Mouse (Mus musculus) embryonic facial prominence, embryonic 14.5 days (tissue): ENCODE results near the gene Unk. TPM values are rescaled to one million over a fixed set of nuclear protein-coding genes. Genes with fewer than 3 reads are reported as not detected.
"Not testable (repeated sequence)": the region's sequence is repeated elsewhere in the genome, so short reads cannot be mapped to it uniquely, and the experiment has no call there.

ENCODE experiments used
- ATAC-seq: fragments of 200-750 bp; cut with Nextera tagmentation; 2 replicates; pipeline ENCODE4 v1.8.0; 2017; ENCODE audit warnings: low read depth, moderate number of reproducible peaks, moderate TSS enrichment
- DNase-seq: peaks from one replicate; pipeline ENCODE4 v3.0.0-alpha.2; 2015; ENCODE audit warnings: low spot score
- H3K27ac ChIP-seq: fragments of 300-500 bp; sonication (generic); replicated peaks from 2 replicates; pipeline ENCODE4 v1.5.1; 2014; ENCODE audit warnings: low read depth, mild to moderate bottlenecking, low read length, moderate library complexity
- H3K27me3 ChIP-seq: fragments of 300-500 bp; sonication (generic); replicated peaks from 2 replicates; pipeline ENCODE4 v1.6.1; 2014; ENCODE audit warnings: low read length; ENCODE audit not compliant: control insufficient read depth, insufficient read depth
- H3K36me3 ChIP-seq: fragments of 300-500 bp; sonication (generic); 2 replicates; pipeline ENCODE4 v1.6.1; 2014; ENCODE audit warnings: low read length, mixed read lengths; ENCODE audit not compliant: control insufficient read depth, insufficient read depth
- H3K4me1 ChIP-seq: fragments of 300-500 bp; sonication (generic); 2 replicates; pipeline ENCODE4 v1.6.1; 2014; ENCODE audit warnings: antibody characterized with exemption, low read length; ENCODE audit not compliant: control insufficient read depth, insufficient read depth
- H3K4me2 ChIP-seq: fragments of 300-500 bp; sonication (generic); 2 replicates; pipeline ENCODE4 v1.6.1; 2014; ENCODE audit warnings: low read depth, mild to moderate bottlenecking, low read length, moderate library complexity, mixed read lengths
- H3K4me3 ChIP-seq: fragments of 300-500 bp; sonication (generic); 2 replicates; pipeline ENCODE4 v1.5.1; 2014; ENCODE audit warnings: low read depth, mild to moderate bottlenecking, low read length
- H3K9ac ChIP-seq: fragments of 300-500 bp; sonication (generic); 2 replicates; pipeline ENCODE4 v1.6.1; 2014; ENCODE audit warnings: low read depth, mild to moderate bottlenecking, low read length, moderate library complexity, mixed read lengths
- H3K9me3 ChIP-seq: fragments of 300-500 bp; sonication (generic); 2 replicates; pipeline ENCODE4 v1.6.1; 2016; ENCODE audit warnings: low read length; ENCODE audit not compliant: control insufficient read depth
- WGBS: fragments of 180-500 bp; shearing (Covaris S2); extraction: QIAGEN DNeasy Blood & Tissue Kit; methylation state at CpG from one replicate; pipeline ENCODE4 v1.1.7; 2014; 5-methylcytosine and 5-hydroxymethylcytosine counted together
- polyA plus RNA-seq: library from polyadenylated mRNA; unstranded; fragments of >200 nt; fragmentation: Nextera tagmentation; extraction: Ambion mirVana; gene quantifications from 2 replicates; pipeline ENCODE4 v1.2.1, GENCODE M21; 2014

The Unk gene
- polyA plus RNA-seq, 1 experiment from 2014 or later = 25.1 TPM

- no peaks in the 10 kb centered on the region for H3K9me3 ChIP-seq
- H3K4me2 ChIP-seq = no peak overlapping the region
- no peak overlapping the region for H3K4me3 ChIP-seq
- ATAC-seq (no peak), DNase-seq (no peak)
- H3K27ac ChIP-seq = no peak overlapping the region
- H3K4me1 ChIP-seq = peaks cover 14% of the 10 kb centered on the region
- H3K36me3 ChIP-seq = peaks cover 8% of the 10 kb centered on the region
- 64% methylated on average over 8 of the region's 8 CpGs for WGBS
- no peaks in the 10 kb centered on the region for H3K27me3 ChIP-seq
- no peak overlapping the region for H3K9ac ChIP-seq
These were observed 15.3 kb upstream of the Unk start for GRCm38 (mm10) chr11:116014821-116015220.

GRCm38 (mm10) chr11:116018106-116018505 lies 12.0 kb upstream of the Unk start:
- ATAC-seq = no peak
- Histone ChIP-seq H3K27ac (no peak overlapping the region), H3K4me2 (no peak overlapping the region), H3K9ac (no peak overlapping the region), H3K4me1 (peaks cover 3% of the 10 kb centered on the region; the same call in 1 of the 2 replicates), H3K27me3 (no peaks in the 10 kb centered on the region), H3K9me3 (no peaks in the 10 kb centered on the region), H3K4me3 (no peak overlapping the region), H3K36me3 (peaks cover 22% of the 10 kb centered on the region)
- WGBS = 34% methylated on average over 6 of the region's 6 CpGs
- DNase-seq = peak; percentile 22

GRCm38 (mm10) chr11:116018867-116019266 lies 11.3 kb upstream of the Unk start:
- not testable (repeated sequence) for DNase-seq, H3K9me3 ChIP-seq, H3K9ac ChIP-seq, ATAC-seq, H3K27me3 ChIP-seq, H3K27ac ChIP-seq, H3K4me2 ChIP-seq, H3K4me3 ChIP-seq, H3K4me1 ChIP-seq
- H3K36me3 ChIP-seq = peaks cover 28% of the 10 kb centered on the region
- WGBS = 89% methylated on average over 4 of the region's 4 CpGs

GRCm38 (mm10) chr11:116019360-116019791 lies 10.7 kb upstream of the Unk start:
- H3K4me2 ChIP-seq = no peak overlapping the region

GRCm38 (mm10) chr11:116019976-116020411 lies 10.1 kb upstream of the Unk start:
- no peak overlapping the region; the same call in 1 of the 2 replicates for H3K27ac ChIP-seq
- H3K36me3 ChIP-seq = peaks cover 28% of the 10 kb centered on the region
- H3K4me3 ChIP-seq = no peak overlapping the region
- no peaks in the 10 kb centered on the region for H3K4me1 ChIP-seq
- no peak overlapping the region for H3K4me2 ChIP-seq
- ATAC-seq = no peak
- WGBS = 66% methylated on average over 2 of the region's 2 CpGs
- no peak overlapping the region for H3K9ac ChIP-seq
- DNase-seq = no peak
- no peaks in the 10 kb centered on the region for H3K27me3 ChIP-seq
- H3K9me3 ChIP-seq = no peaks in the 10 kb centered on the region

More at GRCm38 (mm10) chr11:116019360-116019791, 10.7 kb upstream of the Unk start:
- Histone ChIP-seq H3K9ac (no peak overlapping the region), H3K27ac (no peak overlapping the region), H3K4me3 (no peak overlapping the region), H3K27me3 (no peaks in the 10 kb centered on the region), H3K4me1 (no peaks in the 10 kb centered on the region), H3K9me3 (no peaks in the 10 kb centered on the region), H3K36me3 (peaks cover 28% of the 10 kb centered on the region)
- no peak for ATAC-seq
- DNase-seq = no peak
- 48% methylated on average over 1 of the region's 1 CpGs for whole genome bisulfite sequencing

GRCm38 (mm10) chr11:116020519-116020922 lies 9.6 kb upstream of the Unk start:
- WGBS = 46% methylated on average over 1 of the region's 1 CpGs
- Histone ChIP-seq H3K4me2 (no peak overlapping the region), H3K4me3 (no peak overlapping the region), H3K27me3 (no peaks in the 10 kb centered on the region), H3K4me1 (no peaks in the 10 kb centered on the region), H3K27ac (no peak overlapping the region), H3K9me3 (no peaks in the 10 kb centered on the region), H3K9ac (no peak overlapping the region), H3K36me3 (peaks cover 28% of the 10 kb centered on the region)
- DNase-seq (no peak), ATAC-seq (no peak)

- Histone ChIP-seq H3K4me3 (peak overlapping the region; percentile 33), H3K4me1 (no peaks in the 10 kb centered on the region), H3K27ac (no peak overlapping the region), H3K9ac (0 out of 2 replicates have a peak overlapping the region, but pooled peaks have one; percentile 25), H3K27me3 (no peaks in the 10 kb centered on the region), H3K36me3 (peaks cover 28% of the 10 kb centered on the region), H3K4me2 (peak overlapping the region; percentile 60), H3K9me3 (no peaks in the 10 kb centered on the region)
- no peak for DNase-seq
- no peak for ATAC-seq
- 75% methylated on average over 6 of the region's 6 CpGs for WGBS
These were observed 8.5 kb upstream of the Unk start for GRCm38 (mm10) chr11:116021328-116022220.

- H3K4me1 ChIP-seq = no peaks in the 10 kb centered on the region
- peak overlapping the region; percentile 33 for H3K4me3 ChIP-seq
- 41% methylated on average over 4 of the region's 4 CpGs for WGBS
- peak overlapping the region; percentile 60 for H3K4me2 ChIP-seq
- ATAC-seq (no peak), DNase-seq (peak; percentile 33)
- H3K27ac ChIP-seq = no peak overlapping the region
- H3K36me3 ChIP-seq = peaks cover 28% of the 10 kb centered on the region
- no peaks in the 10 kb centered on the region for H3K9me3 ChIP-seq
- H3K9ac ChIP-seq = peak overlapping the region; percentile 19
- no peaks in the 10 kb centered on the region for H3K27me3 ChIP-seq
These were observed 7.8 kb upstream of the Unk start for GRCm38 (mm10) chr11:116022256-116022780.
